Mouse (Mus musculus) heart, adult 9 months (tissue): Measurements from ENCODE around the gene S100a8.
A peak's percentile ranks its signal among the peaks of the same experiment; 100 is the strongest.

ENCODE experiments used
- DNase-seq, 2 experiments: peaks; one replicate each; pipeline ENCODE4 v3.0.0; 2022; ENCODE audit warnings: low spot score in 2 of 2

S100a8 gene

DNA sequence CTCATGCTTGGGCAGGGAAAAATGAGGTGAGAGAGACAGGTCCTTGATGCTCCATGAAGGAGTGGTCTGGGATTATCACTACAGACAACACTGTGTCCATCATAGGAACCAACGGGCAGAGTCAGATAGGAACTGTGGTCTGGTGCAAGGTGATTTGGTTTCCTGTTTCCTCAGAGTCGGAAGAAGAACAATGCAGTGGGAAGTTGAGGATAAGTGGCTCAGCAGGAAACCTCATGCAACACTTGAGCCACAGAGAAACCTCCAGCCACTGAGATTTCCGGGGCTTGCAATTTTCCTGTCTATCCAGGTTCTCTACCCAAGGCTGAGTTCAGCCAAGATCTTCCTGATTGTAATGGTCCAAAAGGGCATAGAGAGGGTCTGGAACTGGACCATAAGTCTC lies 9.9 kb downstream of the S100a8 start:
- no peak for DNase-seq

DNA sequence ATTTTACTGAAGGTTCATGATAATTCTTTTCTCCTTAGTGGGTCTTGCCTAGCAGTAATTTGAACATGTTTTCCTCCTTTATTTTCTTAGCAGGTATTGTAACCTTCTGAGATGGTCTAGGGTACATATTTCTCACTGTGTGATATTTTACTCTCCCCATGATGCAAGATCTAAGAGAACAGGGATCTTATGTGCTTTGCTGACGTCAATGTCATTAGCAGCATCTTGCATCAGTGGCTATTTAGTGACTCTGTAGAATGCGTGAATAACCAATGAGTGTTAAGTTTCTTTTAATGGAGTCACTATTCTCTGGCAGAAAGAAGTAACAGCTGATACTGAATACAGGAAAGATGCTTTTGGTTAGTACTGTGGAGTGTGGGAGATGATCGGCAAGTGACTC lies 15.2 kb downstream of the S100a8 start:
- DNase-seq: no peak

DNA sequence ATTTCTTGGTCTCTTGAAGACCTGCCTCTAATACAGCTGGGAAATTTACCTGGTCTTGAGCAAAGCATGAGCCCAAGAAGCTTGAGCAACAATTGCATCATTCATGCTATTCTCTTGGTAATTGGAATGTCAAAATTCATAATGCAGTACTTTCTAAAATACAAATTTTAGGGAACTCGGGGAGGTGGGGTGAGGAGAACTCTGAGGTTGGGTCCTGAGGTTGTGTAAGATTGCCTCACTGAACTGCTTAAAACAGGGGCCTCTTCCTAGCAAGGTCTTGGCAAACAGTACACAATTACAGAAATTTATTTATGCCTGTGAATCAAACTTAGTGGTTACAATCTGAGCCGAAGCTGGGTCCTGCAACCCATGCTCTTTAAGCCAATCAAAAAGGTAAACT lies 18.1 kb downstream of the S100a8 start:
- no peak for DNase-seq

DNA sequence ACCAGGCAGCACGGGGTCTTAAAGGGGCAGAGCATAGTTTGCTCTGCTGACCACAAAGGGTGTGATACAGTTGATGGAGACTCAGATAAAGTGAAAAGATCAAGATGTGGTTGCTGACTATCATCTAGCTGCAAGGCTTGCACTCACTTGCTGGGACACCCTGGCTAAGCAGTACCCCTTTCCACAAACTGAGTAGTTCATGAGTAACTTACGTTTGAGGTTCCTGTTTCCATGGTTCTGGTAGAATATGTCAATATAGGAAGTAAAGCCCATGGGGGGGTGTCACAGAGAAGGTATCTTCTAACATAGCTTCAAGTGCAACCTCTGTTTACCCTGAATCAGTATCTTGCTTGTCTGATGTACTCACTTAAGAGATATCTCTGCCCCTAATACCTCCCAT lies 24.7 kb downstream of the S100a8 start:
- DNase-seq: no peak

DNA sequence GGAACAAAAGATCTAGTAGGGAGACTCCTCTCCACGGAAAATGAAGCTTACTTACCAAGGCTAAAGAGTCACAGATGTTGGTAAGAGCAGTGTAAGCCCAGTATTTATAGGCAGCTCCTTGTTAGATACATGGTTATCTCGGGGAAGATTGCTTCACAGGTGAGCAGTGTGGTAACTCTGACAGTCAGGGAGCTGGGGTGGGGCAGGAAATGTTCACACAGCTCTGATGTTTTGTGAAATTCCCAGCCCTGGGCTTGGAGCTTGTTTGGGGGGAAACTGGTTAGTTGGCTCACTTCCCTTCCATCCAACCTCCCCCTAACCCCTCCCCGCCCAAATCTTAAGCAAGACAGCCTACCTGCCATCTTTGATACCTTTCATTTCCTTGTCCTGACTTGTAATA lies 26.8 kb downstream of the S100a8 start, which contains the start of gene S100a9:
Gene S100a9 (minus strand): TSS at position 109 of the 400 bp plus-strand sequence.
- no peak for DNase-seq

GRCm38 (mm10) chr3:90702244-90702643 lies 33.5 kb downstream of the S100a8 start:
- DNase-seq: no peak

GRCm38 (mm10) chr3:90708523-90709202 lies 39.9 kb downstream of the S100a8 start:
- peak in 1 of 2 experiments; percentile 6 for DNase-seq

DNA sequence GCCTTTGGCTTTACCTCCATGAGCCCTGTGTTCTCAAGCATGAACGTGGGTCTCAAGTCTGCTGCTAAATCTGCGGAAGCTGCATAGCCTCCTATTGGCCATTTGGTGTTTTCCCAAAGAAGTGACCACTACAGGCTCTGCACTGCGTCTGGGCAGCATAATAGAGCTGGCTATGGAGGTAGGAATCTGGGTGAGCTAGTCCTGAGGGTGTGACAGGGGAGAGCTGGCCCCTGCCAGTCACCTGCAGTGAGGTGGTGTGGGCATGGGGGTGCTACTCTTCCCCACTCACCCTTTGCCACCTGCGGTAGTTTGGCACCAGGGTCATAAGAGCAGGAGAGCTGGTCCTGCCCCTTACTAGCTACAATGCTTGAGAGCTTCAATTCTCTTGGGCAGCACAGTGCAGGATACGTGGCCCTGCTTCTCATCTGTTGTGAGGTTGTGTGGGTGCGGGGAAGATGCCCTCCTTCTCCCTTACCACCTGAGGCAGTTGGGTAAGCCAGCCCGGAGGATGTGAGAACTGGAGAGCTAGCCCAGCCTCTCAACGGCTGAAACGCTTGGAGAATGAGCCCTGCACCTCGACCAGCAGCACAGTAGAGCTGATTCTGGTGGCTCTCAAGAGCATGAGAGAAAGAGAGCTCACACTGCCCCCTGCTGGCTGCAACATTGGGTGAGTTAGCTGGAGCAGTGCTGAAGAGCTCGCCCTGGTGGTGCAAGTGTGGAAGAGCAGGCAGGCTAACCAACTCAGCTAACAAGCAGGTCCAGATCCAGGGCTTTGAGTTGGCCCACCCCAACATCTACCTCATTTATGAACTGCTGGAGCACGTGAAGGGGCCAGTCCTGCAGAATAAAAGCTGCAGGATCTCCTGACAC lies 41.0 kb downstream of the S100a8 start:
- peak; percentile 29 to 63 for DNase-seq
